Mouse (Mus musculus) frontal cortex, adult 2 months (tissue): ENCODE results near the gene Ccdc60. TPM values are rescaled to one million over a fixed set of nuclear protein-coding genes. Genes with fewer than 3 reads are reported as not detected.

Experiments
- DNase-seq, 2 experiments: peaks; one replicate each; pipeline ENCODE4 v3.0.0; 2022; ENCODE audit warnings: low spot score in 1 of 2; ENCODE audit errors: extremely low spot score in 1 of 2
- polyA plus RNA-seq: library from polyadenylated mRNA; depleted of rRNA; stranded (reverse); fragments of >200 nt; gene quantifications from 2 replicates; pipeline ENCODE4 v1.2.3, GENCODE M21; 2012

Gene Ccdc60
- polyA plus RNA-seq, 1 experiment: 0.60 TPM

- no peak for DNase-seq
These were observed 14.4 kb downstream of the Ccdc60 start for GRCm38 (mm10) chr5:116274365-116274764.

DNA sequence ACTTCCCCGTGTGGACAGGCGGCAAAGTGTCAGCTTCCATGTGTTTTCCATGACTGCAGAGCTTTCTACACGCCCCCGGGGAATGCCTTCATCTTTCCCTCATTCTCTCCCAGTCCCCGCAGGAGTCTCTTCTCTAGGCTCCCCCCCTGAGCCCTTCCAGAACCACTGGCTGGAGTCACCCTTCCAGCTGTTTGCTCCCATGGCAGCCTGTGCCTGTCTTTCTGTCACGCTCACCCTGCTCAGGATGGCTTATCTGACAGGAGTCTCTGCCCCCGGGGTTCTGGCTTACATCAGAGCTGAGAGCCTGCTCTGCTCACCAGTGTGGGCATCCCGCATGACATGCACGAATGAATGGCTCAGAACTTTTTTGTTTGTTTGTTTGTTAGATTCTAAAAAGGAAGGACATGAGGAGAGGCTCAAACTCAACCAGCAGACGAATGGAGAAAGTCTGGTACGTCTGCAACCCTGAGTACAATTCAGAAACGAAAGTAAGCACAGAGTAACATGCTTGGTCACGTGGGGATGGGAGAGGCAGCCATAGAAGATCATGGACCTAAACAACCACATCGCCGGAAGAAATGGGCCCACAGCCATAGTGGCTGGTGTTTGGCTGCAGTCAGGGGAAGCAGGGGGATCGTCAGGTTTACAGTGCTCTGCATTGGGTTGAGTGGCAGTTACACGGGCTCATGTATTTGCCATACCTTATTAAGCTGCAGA, 17.1 kb downstream of the Ccdc60 start:
- DNase-seq: no peak

DNA sequence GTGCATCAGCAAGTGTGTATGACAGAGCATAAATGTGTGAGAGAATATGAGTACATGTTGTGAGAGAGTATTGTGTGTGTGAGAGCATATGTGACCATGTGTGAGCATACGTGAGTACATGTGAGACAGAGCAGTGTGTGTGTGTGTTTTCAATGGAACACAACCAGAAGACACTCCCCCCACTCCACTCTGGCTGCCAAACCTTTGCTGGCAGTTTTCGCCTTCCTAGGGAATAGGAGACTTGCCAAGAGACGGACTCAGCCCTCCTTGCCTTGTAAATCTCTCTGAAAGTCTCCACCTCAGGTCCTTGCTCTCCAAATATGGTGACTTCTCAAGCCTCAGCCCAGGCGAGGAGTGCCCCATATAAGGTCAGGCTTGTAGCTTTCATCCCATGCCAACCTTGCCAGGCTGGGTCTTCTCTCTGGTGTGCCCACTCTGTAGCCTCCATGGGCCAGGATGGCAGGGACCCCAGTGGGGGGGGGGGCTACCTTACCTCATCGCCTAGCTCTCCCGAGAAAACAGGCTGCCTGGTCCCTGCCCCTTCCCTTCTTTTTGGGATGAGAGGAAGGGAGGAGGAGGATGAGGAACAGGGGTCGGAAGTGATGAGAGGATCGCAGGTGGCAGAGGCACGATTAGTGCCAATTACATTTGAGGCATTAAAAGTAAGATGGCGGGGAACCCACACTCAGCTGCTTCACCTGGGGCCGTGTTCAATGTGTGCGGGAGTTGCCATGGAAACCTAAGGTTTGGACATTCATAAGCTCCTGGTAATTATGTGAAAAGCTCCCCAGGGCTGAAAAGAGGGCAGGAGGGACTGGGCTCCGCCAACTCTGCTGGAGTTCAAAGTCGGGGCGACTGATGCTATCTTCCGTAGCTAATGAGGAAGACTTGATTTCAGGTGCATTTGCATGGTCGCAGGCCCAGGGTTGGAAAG, 19.3 kb downstream of the Ccdc60 start:
- DNase-seq: no peak

DNA sequence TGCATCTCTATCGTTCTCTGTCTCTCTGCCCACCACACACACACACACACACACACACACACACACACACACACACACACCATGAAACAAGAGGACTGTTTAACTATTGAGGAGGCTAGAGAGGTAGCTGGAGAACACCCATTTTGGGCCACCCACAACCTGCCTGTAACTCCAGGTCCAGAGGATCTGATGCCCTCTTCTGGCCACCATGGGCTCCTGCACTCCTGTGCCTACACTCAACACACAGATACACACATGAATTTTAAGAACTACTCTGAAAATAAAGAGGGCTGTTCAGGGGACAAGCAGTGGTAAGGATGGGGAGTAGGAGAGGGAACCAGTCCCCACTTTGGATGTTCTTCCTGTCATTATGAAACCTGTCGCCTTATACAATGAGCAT, 26.1 kb downstream of the Ccdc60 start:
- DNase-seq: no peak

GRCm38 (mm10) chr5:116261944-116262343, 26.8 kb downstream of the Ccdc60 start:
- DNase-seq: no peak

GRCm38 (mm10) chr5:116260356-116260755, 28.4 kb downstream of the Ccdc60 start:
- DNase-seq: no peak

DNA sequence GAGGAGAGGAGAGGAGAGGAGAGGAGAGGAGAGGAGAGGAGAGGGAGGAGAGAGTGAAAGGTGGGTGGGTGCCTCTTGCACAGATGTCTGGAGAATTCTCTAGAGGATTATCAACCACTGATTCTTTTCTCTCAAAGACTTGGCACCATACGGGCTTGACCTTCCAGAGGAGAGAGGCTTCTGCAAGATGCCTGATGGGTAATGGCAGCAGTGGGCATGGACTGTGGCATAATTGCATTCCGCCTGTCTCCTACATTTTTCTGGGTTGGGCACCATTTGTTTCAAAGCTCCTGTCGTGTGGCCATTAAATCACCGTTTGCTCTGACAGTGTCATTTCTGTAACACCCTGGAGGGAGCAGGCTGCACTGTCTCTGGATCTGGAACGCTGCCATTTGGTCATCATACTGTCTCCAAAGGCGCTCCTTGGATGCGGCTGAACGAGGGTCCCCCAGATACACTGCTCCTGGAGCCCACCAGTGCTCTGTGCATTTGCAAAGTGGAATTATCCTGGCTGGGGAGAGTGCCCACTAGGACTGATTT, 30.4 kb downstream of the Ccdc60 start:
- no peak for DNase-seq

GRCm38 (mm10) chr5:116253914-116254313, 34.9 kb downstream of the Ccdc60 start:
- DNase-seq: no peak

DNA sequence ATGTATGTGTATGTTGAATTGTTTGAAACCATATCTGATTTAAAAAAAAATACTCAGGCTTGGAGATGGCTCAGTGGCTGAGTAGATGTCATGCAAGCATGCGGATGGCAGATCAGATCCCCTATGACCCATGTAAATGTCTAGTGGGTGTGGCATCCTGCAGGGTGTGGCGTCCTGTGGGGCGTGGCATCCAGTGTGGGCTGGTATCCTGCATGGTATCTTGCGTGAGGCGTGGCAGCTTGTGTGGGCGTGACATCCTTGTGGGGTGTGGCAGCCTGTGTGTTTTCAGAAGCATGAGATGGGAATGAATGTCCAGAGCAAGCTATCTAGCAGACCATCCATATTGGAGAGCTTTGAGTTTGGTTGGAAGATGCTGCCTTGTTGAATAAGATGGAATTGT, 36.6 kb downstream of the Ccdc60 start:
- no peak for DNase-seq

GRCm38 (mm10) chr5:116246642-116247041, 42.1 kb downstream of the Ccdc60 start:
- no peak for DNase-seq

GRCm38 (mm10) chr5:116244476-116244875, 44.3 kb downstream of the Ccdc60 start:
- DNase-seq: no peak

DNA sequence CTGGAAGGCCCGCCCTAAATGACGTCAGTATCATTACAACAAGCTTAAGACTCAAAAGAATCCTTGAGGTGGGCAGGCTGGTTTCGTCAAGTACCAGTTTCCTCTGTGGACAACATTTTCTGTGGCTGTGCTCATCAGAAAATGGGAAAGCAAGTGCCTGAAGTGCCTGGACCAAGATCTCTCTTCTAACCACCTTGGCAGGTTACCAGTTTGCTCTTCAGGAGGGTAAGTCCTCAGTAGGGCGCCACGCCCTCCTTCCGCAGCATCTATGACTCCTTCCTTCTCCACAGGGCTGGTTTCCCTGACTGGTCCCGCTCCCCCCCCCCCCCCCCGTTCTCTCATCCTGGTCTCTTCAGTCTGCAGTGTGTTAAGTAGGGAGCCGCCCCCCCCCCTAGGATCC, 45.2 kb downstream of the Ccdc60 start:
- no peak for DNase-seq

DNA sequence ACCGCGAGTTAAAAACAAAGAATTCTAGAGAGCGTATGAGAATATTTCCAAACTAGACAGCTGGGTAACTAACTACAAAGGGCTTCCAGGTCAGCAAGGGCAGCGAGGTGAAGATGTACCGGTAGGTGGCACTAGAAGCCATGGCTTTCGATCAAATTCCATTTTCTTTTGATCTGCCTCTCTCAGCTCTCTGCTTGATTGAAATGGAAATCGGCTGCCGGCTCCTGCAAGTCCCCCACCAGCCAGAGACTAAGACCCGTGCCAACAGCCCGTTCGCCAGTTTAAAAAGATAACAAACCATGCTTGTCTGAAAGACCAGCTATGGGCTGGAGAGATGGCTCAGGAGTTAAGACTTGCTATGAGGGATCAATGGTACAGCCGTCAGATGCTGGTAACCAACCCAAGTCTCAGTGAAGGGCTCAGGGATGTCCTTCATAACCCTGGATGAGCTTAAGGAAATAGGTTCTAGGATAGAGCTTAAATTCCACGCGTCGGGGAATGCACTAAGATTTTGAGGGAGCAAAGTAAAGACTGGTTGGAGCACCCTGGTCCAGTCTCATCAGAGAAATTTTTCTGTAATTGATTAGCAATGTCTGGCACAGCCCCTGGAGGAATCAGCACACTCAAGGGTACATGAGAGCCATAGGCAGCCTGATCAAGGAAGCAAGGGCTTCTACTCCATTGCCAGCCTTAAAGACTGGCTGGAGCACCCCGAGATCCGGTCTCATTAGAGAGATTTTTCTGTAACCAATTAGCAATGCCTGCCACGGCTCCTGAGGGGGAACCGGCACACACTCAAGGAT, 56.7 kb downstream of the Ccdc60 start:
- DNase-seq: peak; percentile 20 to 90

DNA sequence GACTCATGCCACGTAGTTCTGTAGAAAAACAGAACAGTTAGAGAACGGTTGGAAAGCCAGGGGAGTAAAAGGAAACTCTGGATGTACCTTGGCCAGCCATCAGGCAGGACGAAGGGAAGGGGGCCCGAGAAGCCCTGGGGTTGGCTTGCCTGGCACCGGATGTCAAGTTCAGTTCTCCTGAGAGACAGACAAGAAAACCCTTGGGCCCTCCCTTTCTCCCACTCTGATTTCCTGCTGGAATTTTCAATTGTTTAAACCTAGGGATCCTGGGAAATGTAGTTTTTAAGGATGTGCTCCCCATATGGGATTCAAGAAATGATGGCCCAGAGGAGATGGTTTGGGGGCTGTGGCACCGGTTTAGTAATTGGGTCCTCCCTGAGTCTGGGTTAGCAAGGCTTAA, 60.4 kb downstream of the Ccdc60 start:
- peak in 1 of 2 experiments; percentile 23 for DNase-seq

GRCm38 (mm10) chr5:116224023-116224422, 64.8 kb downstream of the Ccdc60 start:
- DNase-seq: no peak

- no peak for DNase-seq
These were observed 66.9 kb downstream of the Ccdc60 start for GRCm38 (mm10) chr5:116221916-116222315.

- DNase-seq: no peak
These were observed 69.5 kb downstream of the Ccdc60 start for GRCm38 (mm10) chr5:116219288-116219687.

- DNase-seq: no peak
These were observed 76.1 kb downstream of the Ccdc60 start for GRCm38 (mm10) chr5:116212706-116213105.

- DNase-seq: no peak
These were observed 79.2 kb downstream of the Ccdc60 start for GRCm38 (mm10) chr5:116209378-116210091.
